Mouse (Mus musculus): ENCODE data around the gene Hipk2. TPM values are rescaled to one million over a fixed set of nuclear protein-coding genes. Genes with fewer than 3 reads are reported as not detected.

Gene Hipk2
- polyA plus RNA-seq, 1 experiment: 34.3 TPM

- Histone ChIP-seq H3K27me3 (ENCODE audit: control insufficient read depth, insufficient read depth, low read length) (no peaks in the 10 kb centered on the region), H3K4me1 (ENCODE audit: control insufficient read depth, insufficient read depth, low read length) (peaks cover 19% of the 10 kb centered on the region), H3K27ac (ENCODE audit: insufficient read depth, low read length) (no peak overlapping the region), H3K4me3 (replicated peaks; ENCODE audit: insufficient read depth, low read depth, low read length) (no peak overlapping the region)
- WGBS: 2% methylated on average over 1 of the region's 1 CpGs
- TF ChIP-seq CTCF (IDR thresholded peaks at IDR 0.05; ENCODE audit: borderline replicate concordance, insufficient read depth, low read depth, low read length) (no peak), POLR2A (IDR thresholded peaks at IDR 0.05; ENCODE audit: borderline replicate concordance, insufficient read depth, low read length) (no peak)
- DNase-seq: peak; percentile 35 to 74
These were observed 90.2 kb downstream of the Hipk2 start for GRCm38 (mm10) chr6:38785747-38786146.

GRCm38 (mm10) chr6:38779411-38779810, 96.6 kb downstream of the Hipk2 start:
- WGBS: 86% methylated on average over 7 of the region's 7 CpGs
- TF ChIP-seq POLR2A (IDR thresholded peaks at IDR 0.05; ENCODE audit: borderline replicate concordance, insufficient read depth, low read length) (no peak), CTCF (IDR thresholded peaks at IDR 0.05; ENCODE audit: borderline replicate concordance, insufficient read depth, low read depth, low read length) (no peak; the same call in 1 of the 2 replicates)

DNA sequence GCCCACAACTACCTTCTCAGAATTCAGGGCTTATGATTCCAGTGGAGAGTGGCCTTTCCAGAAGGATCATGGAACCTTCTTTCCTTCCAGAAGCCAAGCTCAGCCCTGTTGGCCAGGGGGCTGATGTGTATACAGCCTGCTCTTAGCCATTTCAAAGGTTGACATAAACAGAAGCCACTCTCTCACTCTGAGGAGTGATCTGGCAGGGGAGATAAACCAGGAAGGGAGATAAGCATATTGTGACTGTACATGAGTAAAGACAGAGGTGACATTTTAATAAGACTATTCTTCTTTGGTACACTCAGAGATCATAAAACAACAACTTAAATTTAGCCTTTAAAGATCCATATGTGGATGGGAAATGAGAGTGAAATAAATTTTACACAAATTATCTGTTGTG, 97.1 kb downstream of the Hipk2 start:
- H3K4me1 ChIP-seq (ENCODE audit: control insufficient read depth, insufficient read depth, low read length): no peaks in the 10 kb centered on the region
- TF ChIP-seq CTCF (IDR thresholded peaks at IDR 0.05; ENCODE audit: borderline replicate concordance, insufficient read depth, low read depth, low read length) (no peak), POLR2A (IDR thresholded peaks at IDR 0.05; ENCODE audit: borderline replicate concordance, insufficient read depth, low read length) (no peak)
- H3K27ac ChIP-seq (ENCODE audit: insufficient read depth, low read length): no peak overlapping the region
- H3K4me3 ChIP-seq (replicated peaks; ENCODE audit: insufficient read depth, low read depth, low read length): no peak overlapping the region
- no peaks in the 10 kb centered on the region for H3K27me3 ChIP-seq (ENCODE audit: control insufficient read depth, insufficient read depth, low read length)
- DNase-seq: no peak

More at GRCm38 (mm10) chr6:38779411-38779810, 96.6 kb downstream of the Hipk2 start:
- no peak for DNase-seq
- no peak overlapping the region for H3K27ac ChIP-seq (ENCODE audit: insufficient read depth, low read length)
- no peak overlapping the region for H3K4me3 ChIP-seq (replicated peaks; ENCODE audit: insufficient read depth, low read depth, low read length)
- H3K4me1 ChIP-seq (ENCODE audit: control insufficient read depth, insufficient read depth, low read length): no peaks in the 10 kb centered on the region
- no peaks in the 10 kb centered on the region for H3K27me3 ChIP-seq (ENCODE audit: control insufficient read depth, insufficient read depth, low read length)

- no peaks in the 10 kb centered on the region for H3K27me3 ChIP-seq (ENCODE audit: control insufficient read depth, insufficient read depth, low read length)
- H3K27ac ChIP-seq (ENCODE audit: insufficient read depth, low read length): no peak overlapping the region
- 45% methylated on average over 2 of the region's 2 CpGs for WGBS
- TF ChIP-seq CTCF (IDR thresholded peaks at IDR 0.05; ENCODE audit: borderline replicate concordance, insufficient read depth, low read depth, low read length) (no peak), POLR2A (IDR thresholded peaks at IDR 0.05; ENCODE audit: borderline replicate concordance, insufficient read depth, low read length) (no peak)
- peak in 1 of 2 experiments; percentile 46 for DNase-seq
- no peak overlapping the region for H3K4me3 ChIP-seq (replicated peaks; ENCODE audit: insufficient read depth, low read depth, low read length)
- H3K4me1 ChIP-seq (ENCODE audit: control insufficient read depth, insufficient read depth, low read length): no peaks in the 10 kb centered on the region
These were observed 99.9 kb downstream of the Hipk2 start for GRCm38 (mm10) chr6:38776000-38776584.

- Histone ChIP-seq H3K4me1 (ENCODE audit: control insufficient read depth, insufficient read depth, low read length) (no peaks in the 10 kb centered on the region), H3K27me3 (ENCODE audit: control insufficient read depth, insufficient read depth, low read length) (no peaks in the 10 kb centered on the region), H3K27ac (ENCODE audit: insufficient read depth, low read length) (no peak overlapping the region), H3K4me3 (replicated peaks; ENCODE audit: insufficient read depth, low read depth, low read length) (no peak overlapping the region)
- WGBS: 90% methylated on average over 7 of the region's 7 CpGs
- DNase-seq: no peak
- no peak for TF ChIP-seq POLR2A (IDR thresholded peaks at IDR 0.05; ENCODE audit: borderline replicate concordance, insufficient read depth, low read length)
- TF ChIP-seq CTCF (IDR thresholded peaks at IDR 0.05; ENCODE audit: borderline replicate concordance, insufficient read depth, low read depth, low read length): no peak
These were observed 103.0 kb downstream of the Hipk2 start for GRCm38 (mm10) chr6:38772836-38773518.

DNA sequence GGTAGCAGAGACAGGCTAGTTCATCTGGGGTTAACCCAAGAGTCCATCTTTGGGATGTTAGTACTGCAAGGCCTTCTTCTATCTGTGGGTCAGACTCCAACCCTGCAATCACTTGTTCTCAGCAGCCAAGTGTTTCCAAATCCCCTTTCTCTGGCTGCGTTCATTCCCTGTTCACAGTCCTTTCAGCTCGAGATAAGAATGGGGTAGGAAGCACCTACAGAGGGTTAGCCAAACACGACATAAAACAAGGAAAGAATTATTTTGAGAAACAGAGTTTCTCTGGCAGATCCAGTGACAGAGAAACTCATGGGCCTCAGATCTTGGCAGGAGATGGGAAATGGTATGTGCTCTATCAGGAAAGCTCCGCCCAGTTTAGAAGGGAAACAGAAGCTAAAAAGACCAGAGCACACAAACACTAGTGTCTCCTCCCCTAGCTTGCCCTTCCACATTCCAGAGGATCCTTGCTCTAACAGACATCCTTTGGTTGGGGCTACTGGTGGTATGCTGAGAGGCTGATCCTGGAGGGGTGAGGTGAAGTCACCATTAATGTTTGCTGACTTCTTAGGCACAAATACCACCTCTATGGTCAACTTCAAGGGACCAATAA, 104.8 kb downstream of the Hipk2 start:
- 75% methylated on average over 4 of the region's 4 CpGs for WGBS
- TF ChIP-seq CTCF (IDR thresholded peaks at IDR 0.05; ENCODE audit: borderline replicate concordance, insufficient read depth, low read depth, low read length) (no peak), POLR2A (IDR thresholded peaks at IDR 0.05; ENCODE audit: borderline replicate concordance, insufficient read depth, low read length) (no peak)
- no peak overlapping the region for H3K27ac ChIP-seq (ENCODE audit: insufficient read depth, low read length)
- H3K4me1 ChIP-seq (ENCODE audit: control insufficient read depth, insufficient read depth, low read length): no peaks in the 10 kb centered on the region
- DNase-seq: no peak
- no peaks in the 10 kb centered on the region for H3K27me3 ChIP-seq (ENCODE audit: control insufficient read depth, insufficient read depth, low read length)
- no peak overlapping the region for H3K4me3 ChIP-seq (replicated peaks; ENCODE audit: insufficient read depth, low read depth, low read length)

DNA sequence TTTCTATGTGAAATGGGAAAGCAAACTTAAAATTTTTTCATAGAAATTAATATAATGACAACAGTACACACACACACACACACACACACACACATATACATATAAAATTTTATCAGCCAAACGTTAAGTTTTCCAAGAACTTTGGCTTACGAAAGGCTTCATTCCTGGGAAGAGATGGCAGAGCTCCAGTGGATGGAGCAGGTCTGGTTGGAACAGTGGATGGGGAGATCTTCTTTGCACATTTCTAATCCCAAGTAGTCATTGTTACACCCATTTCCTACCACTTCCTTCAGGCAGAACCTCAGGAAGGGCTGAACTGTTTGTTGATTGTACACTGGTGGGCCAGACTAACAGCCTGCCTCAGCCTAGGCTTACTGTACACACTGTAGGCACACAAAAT, 106.3 kb downstream of the Hipk2 start:
- Histone ChIP-seq H3K27me3 (ENCODE audit: control insufficient read depth, insufficient read depth, low read length) (no peaks in the 10 kb centered on the region), H3K27ac (ENCODE audit: insufficient read depth, low read length) (no peak overlapping the region), H3K4me1 (ENCODE audit: control insufficient read depth, insufficient read depth, low read length) (no peaks in the 10 kb centered on the region), H3K4me3 (replicated peaks; ENCODE audit: insufficient read depth, low read depth, low read length) (no peak overlapping the region)
- no peak for DNase-seq
- WGBS: 50% methylated on average over 2 of the region's 2 CpGs
- no peak for TF ChIP-seq CTCF (IDR thresholded peaks at IDR 0.05; ENCODE audit: borderline replicate concordance, insufficient read depth, low read depth, low read length)
- no peak for TF ChIP-seq POLR2A (IDR thresholded peaks at IDR 0.05; ENCODE audit: borderline replicate concordance, insufficient read depth, low read length)

Data from cerebellum, adult 2 months (tissue).